30 mouse cellular contexts compared by ENCODE assay signal in the genomic region with DNA sequence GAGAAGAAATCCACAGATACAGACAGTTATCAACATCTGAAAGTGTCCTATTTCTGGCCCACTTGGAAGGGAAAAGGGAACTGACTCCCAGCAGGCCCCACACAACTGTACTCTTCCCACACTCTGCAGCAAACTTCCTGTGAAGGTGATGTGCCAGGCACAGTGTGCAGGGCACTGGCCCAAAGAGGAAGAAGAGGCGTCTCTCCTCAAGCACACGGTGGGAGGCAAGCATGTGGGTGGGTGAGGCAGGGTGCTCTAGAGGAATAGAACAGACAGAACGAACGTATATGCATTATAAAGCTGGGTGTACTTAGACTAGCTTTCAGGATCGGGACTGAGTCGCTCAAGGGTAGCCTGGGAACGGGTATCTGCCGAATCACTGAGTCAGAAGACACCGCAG. TPM values are rescaled to one million over a fixed set of nuclear protein-coding genes. Genes with fewer than 3 reads are reported as not detected.
DNase-seq lines count a peak whose midpoint lies in the region; TF ChIP-seq lines count a peak whose summit lies in the region.
"Had no signal": no experiment of that assay in that cellular context is flagged by ENCODE, and none has a peak within 500 bp of the region (broad histone marks: within the 10 kb centered on the region; RNA-seq: fewer than 3 reads in every experiment).

No protein-coding gene starts in this region.

- peak; percentile 31 to 65 for DNase-seq in left cerebral cortex, adult 2 months (ENCODE audit: extremely low spot score in 1 of 2, low spot score in 2 of 2)
- DNase-seq in left cerebral cortex, postnatal 10 days (ENCODE audit: extremely low spot score in 1 of 2, low spot score in 2 of 2), result no peak
- DNase-seq in right cerebral cortex, adult 2 months (ENCODE audit: low spot score in 2 of 2), result peak; percentile 59 to 72
- DNase-seq in right cerebral cortex, postnatal 10 days (ENCODE audit: low spot score in 2 of 2), result no peak
- no peak for DNase-seq in gastrocnemius, adult 8-10 months (ENCODE audit: low spot score in 2 of 2)
- DNase-seq in thymus, postnatal 14 days, result no peak
- DNase-seq: adrenal gland, postnatal 10 days; B cell, adult 2 months; cerebellum, adult 8-10 months; gastrocnemius, adult 2 months; heart, postnatal 4 days; kidney, adult 9 months; kidney, postnatal 14 days had no signal

- no peak for TF ChIP-seq CTCF in left cerebral cortex, adult 2 months (IDR thresholded peaks at IDR 0.05)
- no peak for TF ChIP-seq CTCF in cortical plate, adult 2 months (IDR thresholded peaks at IDR 0.05; ENCODE audit: extremely low read depth, insufficient read depth, low read length)

- H3K27ac ChIP-seq in left cerebral cortex, adult 2 months, result peak overlapping the region; percentile 84
- peak overlapping the region; percentile 20 for H3K27ac ChIP-seq in cortical plate, adult 2 months (ENCODE audit: insufficient read depth, low read length)
- H3K27ac ChIP-seq: embryonic facial prominence, embryonic 10.5 days; forebrain, embryonic 15.5 days; gastrocnemius, adult 2 months; heart, embryonic 10.5 days; hindbrain, postnatal 0 days; macrophage; midbrain, embryonic 12.5 days had no signal

- intact Hi-C loops in left cerebral cortex, adult 2 months (cut with DNase I), result loop anchor here (1.0 kb wide), 1 partner anchor 20 kb away; no protein-coding TSS in a partner anchor
- intact Hi-C loops in left cerebral cortex, postnatal 10 days (cut with DNase I), result no loop called here

- peak; percentile 38; the same call in 1 of the 2 replicates for TF ChIP-seq POLR2A in cortical plate, adult 2 months (IDR thresholded peaks at IDR 0.05; ENCODE audit: extremely low read depth, insufficient read depth, low read length)

- peaks cover 4% of the 10 kb centered on the region; the same call in 1 of the 2 replicates for H3K4me1 ChIP-seq in cortical plate, adult 2 months (ENCODE audit: control insufficient read depth, insufficient read depth, low read length)
- H3K4me1 ChIP-seq: forebrain, embryonic 15.5 days; heart, embryonic 10.5 days had no signal

- H3K4me3 ChIP-seq in left cerebral cortex, adult 2 months, result no peak overlapping the region
- H3K4me3 ChIP-seq in cortical plate, adult 2 months (ENCODE audit: insufficient read depth, low read length), result no peak overlapping the region
- H3K4me3 ChIP-seq: embryonic facial prominence, embryonic 10.5 days; forebrain, embryonic 15.5 days; gastrocnemius, adult 2 months; heart, embryonic 10.5 days; midbrain, embryonic 12.5 days had no signal

RNA-seq across cellular contexts. Expression of gene Cdk5r2, which starts 24.7 kb away (rescaled TPM):
- total RNA-seq in left cerebral cortex, adult 2 months (2021), result 100 to 1,000 TPM; 365 to 389 TPM
- total RNA-seq in left cerebral cortex, postnatal 10 days (2021), result 100 to 1,000 TPM; 474 to 481 TPM
- polyA plus RNA-seq in cortical plate, adult 2 months (2012; rRNA removed), result 304 and 313 TPM in 2 replicates
- not detected for total RNA-seq in gastrocnemius, adult 8-10 months (2022)
- total RNA-seq: gastrocnemius, adult 2 months; heart, postnatal 4 days; liver, adult 2 months had no signal
- polyA plus RNA-seq: heart, embryonic 10.5 days; heart, embryonic 16.5 days; limb, embryonic 11.5 days; liver, adult 2 months; liver, embryonic 16.5 days; lung, embryonic 16.5 days; macrophage had no signal

RNA-seq across cellular contexts. Expression of gene Wnt10a, which starts 38.7 kb away (rescaled TPM):
- 10 to 100 TPM; 15.0 to 18.2 TPM for total RNA-seq in left cerebral cortex, adult 2 months (2021)
- total RNA-seq in left cerebral cortex, postnatal 10 days (2021), result 1 to 10 TPM in 1 of 2 experiments, under 1 TPM in 1; 0.87 to 1.1 TPM
- polyA plus RNA-seq in cortical plate, adult 2 months (2012; rRNA removed), result 8.1 and 8.8 TPM in 2 replicates
- total RNA-seq in gastrocnemius, adult 8-10 months (2022), result under 1 TPM in 1 of 4 experiments, not detected in 3; 0.16 TPM
- total RNA-seq: heart, postnatal 4 days; liver, adult 2 months had no signal
- polyA plus RNA-seq: liver, adult 2 months; liver, embryonic 16.5 days; macrophage had no signal

RNA-seq across cellular contexts. Expression of gene Fev, which starts 55.2 kb away (rescaled TPM):
- total RNA-seq in left cerebral cortex, adult 2 months (2021), result not detected
- total RNA-seq in left cerebral cortex, postnatal 10 days (2021), result not detected
- polyA plus RNA-seq in cortical plate, adult 2 months (2012; rRNA removed), result not detected in 2 replicates
- total RNA-seq in gastrocnemius, adult 8-10 months (2022), result not detected
- total RNA-seq: CH12.LX; gastrocnemius, adult 2 months; heart, postnatal 4 days; layer of hippocampus, adult 18-20 months; layer of hippocampus, postnatal 14 days; liver, adult 2 months had no signal
- polyA plus RNA-seq: embryonic facial prominence, embryonic 10.5 days; gonadal fat pad, adult 2 months; limb, embryonic 11.5 days; liver, adult 2 months; liver, embryonic 16.5 days; lung, embryonic 16.5 days; macrophage; neural tube, embryonic 11.5 days had no signal

RNA-seq across cellular contexts. Expression of gene Wnt6, which starts 58.4 kb away (rescaled TPM):
- total RNA-seq in left cerebral cortex, adult 2 months (2021), result 1 to 10 TPM; 2.1 to 4.7 TPM
- total RNA-seq in left cerebral cortex, postnatal 10 days (2021), result 1 to 10 TPM; 1.2 to 1.7 TPM
- 1.2 and 2.2 TPM in 2 replicates for polyA plus RNA-seq in cortical plate, adult 2 months (2012; rRNA removed)
- total RNA-seq in gastrocnemius, adult 8-10 months (2022), result under 1 TPM in 3 of 4 experiments, not detected in 1; 0.27 to 0.72 (median 0.48) TPM
- total RNA-seq: liver, adult 2 months had no signal
- polyA plus RNA-seq: macrophage had no signal

Comparison
In these comparisons a context has a peak if more than half of its experiments do, and no peak if none do; other contexts are left out.
1. DNase-seq: peak in left cerebral cortex, adult 2 months (2 of 2) and right cerebral cortex, adult 2 months (2 of 2); none in left cerebral cortex, postnatal 10 days (0 of 2), right cerebral cortex, postnatal 10 days (0 of 2), gastrocnemius, adult 8-10 months (0 of 2) and thymus, postnatal 14 days (single experiment).
2. RNA of gene Wnt10a, which starts 38.7 kb away (total RNA-seq): 15.0 to 18.2 TPM in left cerebral cortex, adult 2 months; 0.87 to 1.1 TPM in left cerebral cortex, postnatal 10 days and 0.16 TPM in gastrocnemius, adult 8-10 months; every median in the first group is over 4 times any median in the second.
3. RNA of gene Cdk5r2, which starts 24.7 kb away (total RNA-seq): 474 to 481 TPM in left cerebral cortex, postnatal 10 days and 365 to 389 TPM in left cerebral cortex, adult 2 months; not detected in gastrocnemius, adult 8-10 months; every median in the first group is over 100 times any median in the second.